Mouse (Mus musculus): Measurements from ENCODE around the gene Dpp6.
A peak's percentile ranks its signal among the peaks of the same experiment; 100 is the strongest.

Dpp6 gene

DNA sequence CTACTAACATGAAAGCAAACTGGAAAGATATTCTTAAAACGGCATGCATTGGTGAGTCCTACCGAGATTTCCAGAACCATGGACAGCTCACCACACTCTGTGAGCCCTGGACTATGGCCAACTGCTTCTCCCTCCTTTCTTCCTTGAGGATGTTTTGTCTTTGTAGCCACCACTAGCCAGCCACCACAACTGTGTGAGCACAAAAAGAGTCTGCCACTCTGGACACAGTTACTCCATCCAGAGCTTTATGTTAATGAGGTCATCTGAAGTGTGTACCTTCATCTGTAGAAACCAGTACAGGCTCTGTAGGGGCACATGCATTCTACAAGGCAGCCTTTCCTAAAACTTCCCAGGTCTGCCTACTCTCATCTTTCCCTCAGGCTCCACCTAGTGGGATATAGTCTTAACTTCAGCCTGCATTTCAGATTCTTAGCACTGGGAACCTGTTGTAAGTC lies 727.8 kb downstream of the Dpp6 start:
- DNase-seq = peak; percentile 63

DNA sequence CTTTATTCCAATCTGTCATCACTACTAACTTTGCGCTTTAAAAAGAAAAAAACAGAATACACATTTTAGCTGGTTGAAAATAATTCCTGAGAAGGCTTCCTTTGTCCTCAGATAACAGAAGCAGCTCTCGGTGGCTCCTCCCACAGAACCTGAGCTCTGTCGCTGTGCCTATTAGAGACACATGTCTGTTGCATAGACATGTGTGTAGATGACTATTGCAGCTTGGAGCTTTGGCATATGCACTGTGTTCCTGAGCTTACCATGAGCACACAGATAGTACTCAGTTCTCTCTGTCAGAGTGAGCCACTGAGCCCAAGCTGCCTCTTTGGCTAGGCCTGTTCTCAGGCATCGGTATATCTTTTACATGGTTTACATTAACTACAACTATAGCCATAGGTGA lies 732.3 kb downstream of the Dpp6 start:
- DNase-seq = no peak

DNA sequence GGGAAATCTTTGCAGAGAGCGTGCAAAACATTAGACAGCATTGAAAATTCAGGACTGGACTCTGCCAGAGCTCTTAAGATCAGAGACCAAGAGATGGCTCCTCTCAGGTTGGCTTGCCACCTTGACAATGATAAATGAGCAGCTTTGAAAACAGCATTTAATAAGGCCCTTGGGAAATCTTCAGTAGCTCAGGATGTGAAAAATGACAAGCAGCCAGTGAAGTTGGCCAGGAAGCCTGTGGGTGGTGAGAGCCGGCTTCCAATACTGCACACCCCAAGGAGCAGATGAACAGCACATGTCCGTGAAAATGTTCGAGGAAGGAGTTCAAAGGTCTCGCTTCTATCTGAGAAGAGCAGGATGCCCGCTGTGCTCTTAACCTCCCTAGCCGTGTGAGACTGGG lies 748.7 kb downstream of the Dpp6 start:
- DNase-seq = peak; percentile 49

DNA sequence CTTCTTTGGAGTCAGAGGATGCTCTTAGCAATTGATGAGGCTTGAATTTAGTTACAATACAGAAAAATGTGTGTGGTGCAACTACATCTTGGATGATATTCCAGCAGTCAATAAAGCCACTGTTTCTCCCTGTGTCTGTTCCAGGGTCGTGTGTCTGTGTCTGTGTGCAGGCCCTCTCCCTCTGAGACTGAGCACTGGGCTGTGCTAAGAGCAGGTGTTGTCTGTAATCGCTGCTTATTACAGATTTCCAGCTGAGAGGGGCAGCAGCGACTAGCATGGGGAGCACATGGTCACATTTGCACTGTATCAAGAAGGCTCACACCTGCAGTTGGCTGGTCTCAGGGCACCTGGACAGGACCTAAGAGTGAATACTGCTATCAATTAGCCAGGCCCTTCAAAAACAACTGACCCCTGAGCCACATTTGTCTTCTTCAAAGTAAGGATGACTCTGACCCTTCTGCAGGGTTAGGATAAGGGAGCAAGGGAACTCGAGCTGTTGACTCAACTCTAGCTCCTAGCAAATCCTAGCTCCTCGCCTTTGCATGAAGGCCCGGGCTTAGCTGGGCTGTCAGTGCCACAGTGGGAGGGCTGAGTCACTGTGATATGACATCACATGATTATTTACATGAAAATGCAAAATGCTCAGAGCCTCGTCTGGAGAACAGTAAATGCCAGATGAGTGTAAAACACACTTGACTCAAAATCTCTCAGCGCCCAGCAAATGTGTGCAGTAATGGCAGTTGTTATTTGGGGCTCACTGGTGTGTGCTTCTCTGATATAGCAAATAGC lies 771.2 kb downstream of the Dpp6 start:
- no peak for DNase-seq

DNA sequence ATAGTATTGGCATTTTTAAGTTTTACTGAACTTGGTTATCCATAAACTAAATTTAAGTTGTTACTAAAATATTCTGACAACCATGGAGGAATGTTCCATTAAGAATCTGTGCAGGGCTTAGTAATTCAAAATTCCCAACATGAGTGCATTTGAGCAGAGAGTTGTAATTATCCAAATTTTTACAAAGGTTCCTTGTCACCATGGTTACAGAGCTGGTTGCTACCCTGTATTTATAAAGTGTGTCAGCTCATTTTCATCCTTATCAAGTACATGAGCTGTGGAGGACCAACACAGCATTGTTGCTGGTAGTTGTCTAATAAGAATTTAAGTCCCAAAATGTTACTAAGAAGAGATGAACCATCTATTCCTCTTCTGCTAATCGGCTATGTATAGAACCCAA lies 787.1 kb downstream of the Dpp6 start:
- DNase-seq = no peak

DNA sequence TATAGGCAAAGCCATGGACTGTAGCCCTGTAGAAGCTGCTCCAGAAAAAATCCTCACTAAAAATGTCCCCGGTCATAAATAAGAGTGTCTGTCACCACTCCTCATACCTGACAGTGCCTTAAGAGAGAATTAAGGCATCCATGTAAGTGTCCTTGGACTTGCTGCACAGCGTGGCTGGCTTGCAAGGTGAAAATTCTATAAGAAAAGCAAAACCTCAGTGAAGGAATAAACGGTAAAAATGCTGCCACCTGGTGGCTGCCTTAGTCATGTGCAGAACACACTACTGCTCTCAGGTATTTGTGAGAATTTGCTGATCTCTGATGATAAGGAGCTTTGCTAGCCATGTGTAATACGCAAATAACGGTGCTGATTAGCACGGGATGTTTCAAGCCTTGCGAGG lies 798.8 kb downstream of the Dpp6 start:
- peak; percentile 69 for DNase-seq

DNA sequence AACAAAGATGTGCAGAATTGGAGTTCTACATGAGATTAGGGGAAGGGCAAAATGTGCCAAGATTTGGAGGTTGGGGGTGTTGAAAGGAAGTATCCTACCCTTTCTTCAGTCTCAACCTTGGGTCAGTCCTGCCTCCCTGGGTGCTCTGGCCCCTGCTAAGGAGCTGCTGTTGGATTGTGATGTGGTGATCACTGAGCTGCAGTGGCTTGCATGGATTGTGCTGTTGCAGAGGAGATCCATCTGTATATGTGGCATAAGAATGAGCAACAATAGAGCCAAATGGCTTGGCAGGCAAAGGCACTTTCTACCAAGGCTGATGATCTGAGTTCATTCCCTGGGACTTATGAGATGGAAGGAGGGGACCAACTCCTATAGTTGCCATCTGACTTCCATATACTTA lies 804.8 kb downstream of the Dpp6 start:
- DNase-seq = no peak

DNA sequence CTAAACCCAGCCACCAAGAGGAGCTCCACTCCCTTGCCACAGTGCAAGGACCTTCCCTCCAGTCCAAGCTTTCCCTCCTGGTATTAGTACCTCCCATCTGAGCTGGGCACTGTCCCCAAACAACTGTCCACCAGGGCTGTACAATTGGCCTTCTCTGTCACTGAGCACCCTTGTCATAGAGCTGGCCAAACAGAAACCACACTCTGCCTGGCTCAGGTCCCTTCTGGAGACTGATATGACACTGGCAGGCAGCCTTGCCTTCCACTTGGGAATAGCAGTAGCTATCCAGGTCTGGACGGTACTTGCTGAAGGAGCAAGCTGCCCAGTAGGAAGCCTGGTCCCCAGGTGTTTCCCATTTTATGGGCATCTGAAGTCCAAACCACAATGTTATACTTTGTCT lies 806.9 kb downstream of the Dpp6 start:
- no peak for DNase-seq

DNA sequence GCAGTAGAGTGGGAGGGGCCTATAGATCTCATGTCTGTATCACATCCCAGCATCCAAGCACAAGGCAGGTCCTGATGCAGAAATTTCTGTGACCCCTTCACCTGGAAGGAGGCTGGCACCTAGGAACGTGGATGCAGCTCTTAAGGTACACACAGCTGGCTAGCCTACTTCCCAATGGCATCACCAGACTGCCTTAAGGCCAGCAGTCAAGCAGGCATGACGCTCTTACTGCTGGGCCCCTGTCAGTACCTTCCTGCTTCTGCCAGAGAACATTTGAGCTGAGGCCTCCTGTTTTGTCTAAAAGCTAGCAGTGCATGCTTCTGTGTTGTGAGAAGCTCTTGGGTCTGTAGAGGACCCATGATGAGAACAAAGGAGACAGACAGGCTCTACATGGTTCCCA lies 815.1 kb downstream of the Dpp6 start:
- DNase-seq = no peak

DNA sequence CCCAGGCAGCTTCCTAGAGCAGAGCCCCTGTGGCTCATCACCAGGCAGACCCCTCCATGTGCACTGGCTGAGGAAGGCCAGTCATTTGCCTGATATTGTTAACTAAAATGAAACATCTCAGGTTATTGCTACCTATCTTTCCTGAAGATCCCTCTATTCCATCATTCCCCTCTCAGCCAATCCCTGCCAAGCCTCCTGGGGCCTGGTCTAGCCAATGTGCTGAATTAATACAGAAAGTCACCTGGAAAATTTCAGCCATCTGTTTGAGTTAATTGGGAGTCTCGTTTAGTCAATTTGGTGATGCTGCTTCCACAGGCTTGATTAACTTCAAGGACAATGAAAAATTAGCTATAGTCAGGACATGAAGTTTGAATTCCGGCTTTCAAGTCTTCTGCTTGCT lies 818.9 kb downstream of the Dpp6 start:
- peak; percentile 43 for DNase-seq

DNA sequence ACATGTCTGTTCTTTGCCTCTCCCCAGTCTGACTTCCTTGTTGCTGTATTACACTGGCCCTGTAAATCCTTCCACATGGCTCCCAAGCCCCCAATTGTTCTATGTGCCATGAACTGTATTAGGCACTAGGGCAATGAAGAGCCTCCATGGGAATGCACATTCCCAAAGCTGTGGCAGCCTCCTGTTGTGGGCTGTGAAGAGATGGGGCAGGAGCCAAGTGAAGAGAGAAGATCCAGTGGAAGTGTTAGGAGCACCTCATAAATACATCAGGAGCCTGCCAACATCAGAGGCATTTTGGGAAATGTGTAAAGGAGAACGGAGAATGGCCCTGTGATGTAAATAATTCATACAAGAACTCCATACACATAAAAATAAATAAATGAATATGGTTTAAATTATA lies 824.9 kb downstream of the Dpp6 start:
- no peak for DNase-seq

DNA sequence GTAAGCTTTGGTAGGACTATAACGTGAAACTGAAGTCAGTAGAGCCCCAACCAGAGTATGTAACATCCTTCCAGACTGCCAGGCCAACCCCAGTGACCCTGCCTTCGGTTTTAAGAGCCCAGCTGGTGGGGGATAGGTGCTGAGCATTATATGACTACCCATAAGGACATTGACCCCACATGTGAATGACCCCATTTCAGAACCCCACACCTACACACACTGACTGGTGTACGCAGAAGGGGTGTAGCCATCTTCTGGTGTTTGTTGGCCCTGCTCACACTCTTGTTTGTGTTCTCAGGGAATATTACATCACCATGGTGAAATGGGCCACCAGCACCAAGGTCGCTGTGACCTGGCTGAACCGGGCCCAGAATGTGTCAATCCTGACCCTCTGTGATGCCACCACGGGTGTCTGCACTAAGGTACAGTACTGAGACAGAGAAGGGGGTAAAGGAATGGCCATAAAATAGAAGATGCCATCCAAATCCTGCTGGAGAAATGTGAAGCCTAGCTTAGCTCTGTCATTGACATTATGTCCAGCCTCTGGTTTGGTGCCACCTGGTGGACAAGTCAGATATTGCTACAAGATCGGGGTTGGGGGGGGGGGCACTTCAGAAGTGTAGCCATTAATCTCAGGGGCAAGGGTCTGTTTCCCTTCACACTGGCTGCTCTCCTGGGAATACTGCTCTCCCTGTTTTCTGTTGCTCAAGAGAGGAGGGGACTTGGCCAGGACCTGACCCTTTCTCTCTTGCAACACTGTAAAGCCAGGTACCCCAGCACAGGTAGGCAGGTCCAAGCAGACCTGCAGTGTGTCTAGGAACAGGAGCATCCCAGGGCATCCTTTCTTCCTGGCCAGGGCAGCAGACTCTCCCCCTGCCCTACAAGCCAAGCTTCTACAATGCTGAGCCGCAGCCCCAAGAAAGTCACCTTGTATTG lies 835.1 kb downstream of the Dpp6 start:
- peak; percentile 26 for DNase-seq

DNA sequence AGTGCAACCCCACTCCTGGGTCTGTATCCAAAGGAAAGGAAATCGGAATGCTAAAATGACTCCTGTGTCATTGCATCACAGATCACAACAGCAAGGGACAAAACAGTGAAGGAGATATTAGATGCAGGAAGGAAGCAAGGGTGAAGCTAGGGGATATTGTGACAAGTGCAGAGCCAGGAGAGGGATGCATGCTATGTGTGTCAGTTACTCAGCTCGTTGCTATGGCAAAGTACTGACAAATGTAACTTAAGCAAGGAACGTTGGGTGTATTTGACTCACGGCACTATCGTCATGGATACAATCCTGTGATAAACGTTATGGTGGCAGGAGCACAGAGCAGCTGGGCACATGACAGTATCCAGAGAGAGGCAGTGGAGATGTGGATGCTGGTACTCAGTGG lies 839.1 kb downstream of the Dpp6 start:
- DNase-seq = no peak

DNA sequence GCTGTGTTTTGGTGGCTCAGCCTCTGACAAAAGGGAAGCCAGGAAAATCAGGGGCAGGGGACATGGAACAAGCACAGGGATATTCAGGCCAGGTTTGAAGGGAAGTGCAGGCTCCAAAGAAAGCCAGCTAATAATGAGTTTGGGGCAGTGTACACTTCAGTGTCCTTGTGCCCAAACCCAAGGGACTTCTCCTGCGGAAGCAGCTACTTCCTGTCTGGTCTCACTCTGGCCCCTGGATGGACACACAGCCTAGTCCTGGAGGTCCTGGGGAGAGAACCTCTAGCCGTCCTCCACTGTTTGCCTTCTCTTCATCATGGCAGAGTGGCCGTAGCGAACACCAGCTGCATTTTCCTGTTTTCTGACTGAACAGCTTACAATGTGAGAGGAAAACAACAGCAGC lies 840.7 kb downstream of the Dpp6 start:
- no peak for DNase-seq

DNA sequence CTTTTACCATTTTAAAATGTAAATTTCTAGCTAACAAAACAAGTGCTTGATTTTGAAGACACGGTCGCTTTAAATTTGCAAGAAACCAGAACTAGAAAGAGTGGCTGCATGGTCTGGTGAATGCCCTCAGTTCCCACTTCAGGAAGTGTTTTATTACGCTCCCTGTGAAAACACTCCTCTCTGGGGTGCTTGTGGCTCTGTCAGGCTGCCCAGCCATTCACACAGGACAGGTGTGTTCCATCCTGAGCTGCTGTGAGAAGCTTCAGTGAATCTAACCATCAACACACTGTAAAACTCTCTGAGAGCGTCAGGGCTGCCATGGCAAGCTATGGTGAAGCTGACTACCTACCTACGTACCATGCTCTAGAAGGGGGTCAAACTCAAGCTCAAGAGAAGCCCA lies 841.2 kb downstream of the Dpp6 start:
- DNase-seq = no peak

DNA sequence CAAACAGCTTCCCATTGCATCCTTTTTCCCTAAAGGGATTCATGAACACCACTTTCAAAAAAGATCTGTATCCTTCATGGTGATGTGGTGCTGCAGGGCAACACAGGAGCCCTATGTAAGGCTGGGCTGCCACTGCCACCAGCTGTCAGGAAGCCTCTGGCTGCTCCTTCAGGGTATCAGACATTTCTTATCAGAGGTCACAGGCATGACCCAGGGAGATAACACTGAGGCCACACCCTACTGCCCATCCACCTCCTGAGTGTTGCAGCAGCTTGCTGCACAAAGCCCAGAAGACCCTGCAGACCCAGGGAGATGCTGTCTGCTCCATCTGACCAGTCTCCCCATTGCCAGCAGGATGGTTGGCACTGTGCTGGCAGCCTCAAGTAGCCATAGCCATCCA lies 841.6 kb downstream of the Dpp6 start:
- DNase-seq = no peak

DNA sequence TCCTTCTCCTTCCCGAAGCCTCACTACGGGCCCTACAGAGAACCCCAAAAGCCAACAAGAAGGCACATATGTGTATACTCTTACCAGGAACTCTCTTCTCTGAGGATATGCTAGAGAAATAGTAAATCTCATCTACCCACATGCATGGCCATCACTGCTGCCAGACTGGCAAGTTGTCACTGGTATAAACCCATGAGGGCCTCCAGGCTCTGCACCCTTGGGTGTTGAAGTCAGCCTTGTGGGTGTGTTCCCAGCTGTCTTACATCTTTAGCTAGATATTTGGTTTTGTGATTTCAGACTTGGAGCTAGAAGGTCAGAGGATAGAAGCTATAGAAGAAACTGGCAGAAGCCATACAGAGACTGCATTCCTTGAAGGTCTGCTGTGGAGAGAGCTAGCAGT lies 842.0 kb downstream of the Dpp6 start:
- DNase-seq = no peak

DNA sequence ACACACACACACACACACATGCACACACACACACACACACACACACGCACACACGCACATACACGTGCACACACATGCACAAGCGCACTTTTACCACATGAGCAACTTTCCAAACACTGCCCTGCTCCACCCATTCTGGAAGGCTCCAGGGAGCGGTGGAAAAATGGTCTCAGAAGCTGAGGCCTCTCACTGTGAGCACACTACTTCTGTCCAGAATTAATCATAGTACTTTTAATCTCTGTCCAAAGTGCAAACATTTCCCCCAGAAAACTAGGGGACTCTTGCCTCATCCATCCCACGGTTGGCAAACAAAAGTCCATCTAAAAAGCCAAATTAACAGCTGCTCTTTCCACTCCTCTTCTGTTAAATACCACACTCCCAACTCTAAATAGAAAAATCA lies 842.8 kb downstream of the Dpp6 start:
- no peak for DNase-seq

DNA sequence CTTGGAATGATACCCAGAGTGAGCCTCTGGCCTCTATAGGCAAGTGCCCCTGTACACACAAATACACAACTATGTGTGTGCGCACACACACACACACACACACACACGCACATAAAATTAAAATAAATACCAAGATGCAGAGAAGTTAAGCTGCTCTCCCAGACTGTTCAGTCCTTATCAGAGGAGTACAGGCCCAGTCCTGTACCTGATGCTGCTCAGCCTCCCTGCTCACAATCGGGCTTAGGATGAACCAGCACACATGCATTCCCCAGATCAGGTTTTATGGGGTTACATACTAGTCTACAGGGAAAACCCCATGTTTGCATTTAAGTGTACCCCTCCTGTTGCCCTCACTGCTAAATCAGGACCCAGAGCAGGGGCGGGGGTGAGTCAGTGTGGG lies 847.1 kb downstream of the Dpp6 start:
- no peak for DNase-seq

DNA sequence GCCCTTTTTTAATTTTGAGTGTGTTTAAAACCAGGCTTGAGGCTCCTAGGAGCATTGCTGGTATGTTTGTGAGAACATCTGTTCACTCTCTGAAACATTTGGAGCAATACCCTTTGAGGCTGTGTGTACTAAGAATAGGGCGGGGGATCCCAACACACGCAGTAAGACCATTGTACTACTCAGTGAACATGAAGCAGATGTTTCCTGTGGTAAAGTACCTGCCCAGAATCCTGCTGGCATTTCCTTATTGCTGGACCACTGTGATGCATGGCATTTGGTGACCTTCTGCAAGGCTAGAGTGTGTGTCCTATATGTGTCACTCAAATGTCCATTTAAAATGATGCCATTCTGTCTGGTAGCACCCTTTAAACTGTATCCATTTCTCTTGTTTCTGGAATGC lies 854.5 kb downstream of the Dpp6 start:
- no peak for DNase-seq

DNA sequence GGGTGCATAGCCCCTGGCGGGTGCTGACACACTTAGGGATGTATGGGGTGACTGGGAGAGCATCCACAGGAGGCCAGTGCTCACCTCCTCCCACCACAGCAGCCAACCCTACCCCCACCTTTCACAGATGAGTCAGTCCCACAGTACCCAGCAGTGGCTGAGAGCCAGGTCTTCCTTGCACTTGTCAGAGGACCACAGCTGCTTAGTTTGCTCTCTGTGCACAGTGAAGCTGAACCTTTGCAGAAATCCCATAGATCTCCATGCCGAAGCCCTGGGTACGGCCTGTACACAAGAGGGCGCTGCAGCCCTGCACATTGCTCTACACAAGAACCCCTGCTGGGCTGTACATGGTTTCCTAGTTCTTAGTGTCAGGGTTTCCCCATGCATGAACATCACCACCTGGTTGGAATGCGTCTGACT lies 860.3 kb downstream of the Dpp6 start:
- DNase-seq = peak; percentile 47

DNA sequence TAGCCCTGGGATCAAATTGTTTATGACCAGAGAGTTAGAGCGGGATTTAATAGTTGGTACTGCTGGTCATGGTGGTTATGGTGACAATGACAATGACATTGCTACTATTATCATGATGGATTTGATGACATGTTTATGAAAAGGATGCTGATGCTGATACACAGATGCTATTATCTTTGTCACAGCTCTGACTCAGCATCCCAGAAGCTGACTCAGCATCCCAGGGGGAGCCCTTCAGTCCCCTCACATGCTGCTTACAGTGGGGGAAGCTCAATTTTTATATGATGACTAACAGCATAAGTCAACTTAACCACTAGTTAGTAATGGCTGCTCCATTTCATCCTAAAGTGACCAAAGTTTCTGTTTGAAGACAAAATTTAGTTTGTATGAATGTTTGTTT lies 862.1 kb downstream of the Dpp6 start:
- no peak for DNase-seq

DNA sequence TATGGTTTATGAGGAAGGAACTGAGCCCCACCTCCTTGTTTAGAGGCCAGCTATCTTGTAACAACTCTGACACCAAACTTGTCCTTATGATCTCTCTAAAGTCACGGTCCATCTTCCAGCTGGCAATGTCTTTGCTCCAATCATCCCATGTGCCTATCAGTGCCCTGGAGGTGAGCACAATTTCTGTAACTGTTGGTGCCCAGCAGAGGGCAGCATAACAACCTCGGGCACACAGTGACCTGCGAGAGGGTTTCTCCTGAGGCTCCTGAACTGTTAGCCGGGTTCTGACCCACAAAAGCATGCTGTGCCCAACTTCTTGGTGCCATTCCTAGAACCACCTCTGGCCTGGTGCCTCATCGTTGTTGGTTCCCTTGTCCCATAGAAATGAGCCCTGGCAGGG lies 863.5 kb downstream of the Dpp6 start:
- peak; percentile 43 for DNase-seq

DNA sequence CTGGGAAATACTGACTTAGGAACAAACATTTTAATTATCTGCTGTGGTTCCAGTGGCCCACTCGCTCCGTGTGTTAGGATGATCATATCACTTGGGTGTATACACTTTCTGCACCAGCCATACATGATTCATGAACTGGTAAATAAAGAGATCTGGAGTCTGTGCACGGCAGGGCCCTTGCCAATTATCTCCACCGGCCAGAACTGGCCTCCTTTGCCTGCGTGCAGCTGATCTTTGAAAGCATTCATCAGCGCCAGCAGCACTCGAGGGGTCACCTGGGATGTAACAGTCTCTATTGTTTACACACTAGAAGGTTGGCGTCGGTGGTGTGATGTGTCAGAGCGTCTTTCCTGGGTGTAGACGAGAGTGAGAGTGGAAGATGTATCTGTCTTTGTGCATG lies 868.2 kb downstream of the Dpp6 start:
- no peak for DNase-seq
